Mouse (Mus musculus) liver, adult (tissue): ENCODE results near the gene Tmem267.

Experiments
- GATA4 ChIP-seq: IDR thresholded peaks from 2 replicates; pipeline ENCODE4 v1.6.1; 2014; ENCODE audit warnings: mild to moderate bottlenecking, low read length; ENCODE audit not compliant: insufficient replicate concordance

Gene Tmem267

GRCm38 (mm10) chr13:119632156-119632548, 144.3 kb downstream of the Tmem267 start:
- no peak for TF ChIP-seq GATA4

GRCm38 (mm10) chr13:119635496-119635895, 147.7 kb downstream of the Tmem267 start:
- no peak for TF ChIP-seq GATA4

- TF ChIP-seq GATA4 = no peak
Observed at GRCm38 (mm10) chr13:119637837-119638236, 150.0 kb downstream of the Tmem267 start.

- no peak for TF ChIP-seq GATA4
Observed at GRCm38 (mm10) chr13:119638449-119638848, 150.6 kb downstream of the Tmem267 start.

GRCm38 (mm10) chr13:119639302-119639701, 151.5 kb downstream of the Tmem267 start:
- TF ChIP-seq GATA4 = no peak

- no peak for TF ChIP-seq GATA4
Observed at GRCm38 (mm10) chr13:119640504-119640903, 152.7 kb downstream of the Tmem267 start.

GRCm38 (mm10) chr13:119641145-119641544, 153.3 kb downstream of the Tmem267 start:
- no peak for TF ChIP-seq GATA4

GRCm38 (mm10) chr13:119644769-119645168, 156.9 kb downstream of the Tmem267 start:
- TF ChIP-seq GATA4 = no peak

GRCm38 (mm10) chr13:119646511-119646910, 158.7 kb downstream of the Tmem267 start:
- no peak for TF ChIP-seq GATA4

GRCm38 (mm10) chr13:119648891-119649698, 161.3 kb downstream of the Tmem267 start:
- no peak for TF ChIP-seq GATA4

GRCm38 (mm10) chr13:119649699-119650046, 161.8 kb downstream of the Tmem267 start:
- TF ChIP-seq GATA4 = no peak

GRCm38 (mm10) chr13:119654734-119655133, 166.9 kb downstream of the Tmem267 start:
- TF ChIP-seq GATA4 = no peak

- TF ChIP-seq GATA4 = no peak
Observed at GRCm38 (mm10) chr13:119656246-119656645, 168.4 kb downstream of the Tmem267 start.

- no peak for TF ChIP-seq GATA4
Observed at GRCm38 (mm10) chr13:119656846-119657416, 169.1 kb downstream of the Tmem267 start.
